Mouse (Mus musculus) layer of hippocampus, postnatal 25 days (tissue): Measurements from ENCODE around the gene Zfp61. TPM values are rescaled to one million over a fixed set of nuclear protein-coding genes. Genes with fewer than 3 reads are reported as not detected.

Experiments used
- DNase-seq, 2 experiments: peaks; one replicate each; pipeline ENCODE4 v3.0.0; 2022; ENCODE audit warnings: mixed read lengths in 2 of 2, low spot score in 1 of 2; ENCODE audit errors: extremely low spot score in 1 of 2
- total RNA-seq, 2 experiments: library from RNA; stranded (reverse); gene quantifications; 2 replicates each; pipeline ENCODE4 v1.2.3; 2021

Gene Zfp61
- 10 to 100 TPM; 24.1 to 27.5 TPM for total RNA-seq

- DNase-seq = no peak
These were observed at the start of gene Zfp61 for GRCm38 (mm10) chr7:24300771-24301282. Zfp61 (minus strand) TSS chr7:24301232.

GRCm38 (mm10) chr7:24348896-24349295 lies 47.9 kb upstream of the Zfp61 start, which contains the start of gene Lypd5:
Lypd5 (plus strand) TSS chr7:24349196.
- no peak for DNase-seq

GRCm38 (mm10) chr7:24346444-24346843 lies 45.4 kb upstream of the Zfp61 start:
- no peak for DNase-seq

- DNase-seq = no peak
These were observed 42.8 kb upstream of the Zfp61 start for GRCm38 (mm10) chr7:24343701-24344272.

GRCm38 (mm10) chr7:24338241-24338640 lies 37.2 kb upstream of the Zfp61 start:
- DNase-seq = no peak

- peak; percentile 62 to 92 for DNase-seq
These were observed 34.8 kb upstream of the Zfp61 start for GRCm38 (mm10) chr7:24335699-24336309.

GRCm38 (mm10) chr7:24333304-24333986 lies 32.4 kb upstream of the Zfp61 start, which contains the start of gene Tescl:
Tescl (minus strand) TSS chr7:24333936.
- no peak for DNase-seq

- no peak for DNase-seq
These were observed 26.4 kb upstream of the Zfp61 start for GRCm38 (mm10) chr7:24327281-24327975.

GRCm38 (mm10) chr7:24326273-24327135 lies 25.5 kb upstream of the Zfp61 start:
- DNase-seq = no peak

- peak in 1 of 2 experiments; percentile 28 for DNase-seq
These were observed 24.7 kb upstream of the Zfp61 start for GRCm38 (mm10) chr7:24325675-24326128.

- DNase-seq = peak in 1 of 2 experiments; percentile 30
These were observed 24.2 kb upstream of the Zfp61 start for GRCm38 (mm10) chr7:24325197-24325596.

GRCm38 (mm10) chr7:24322593-24322992 lies 21.6 kb upstream of the Zfp61 start:
- DNase-seq = no peak

- DNase-seq = no peak
These were observed 17.9 kb upstream of the Zfp61 start for GRCm38 (mm10) chr7:24318942-24319341.

- DNase-seq = peak; percentile 89 to 90
These were observed 15.6 kb upstream of the Zfp61 start, which contains the start of gene Zfp94 for GRCm38 (mm10) chr7:24316567-24317092. Zfp94 (minus strand) TSS chr7:24316666.

- DNase-seq = no peak
These were observed 14.9 kb upstream of the Zfp61 start for GRCm38 (mm10) chr7:24315726-24316566.

- DNase-seq = peak in 1 of 2 experiments; percentile 24
These were observed 1.1 kb downstream of the Zfp61 start for GRCm38 (mm10) chr7:24299823-24300481.

GRCm38 (mm10) chr7:24298973-24299708 lies 1.9 kb downstream of the Zfp61 start:
- peak; percentile 68 to 80 for DNase-seq
